Mouse (Mus musculus) kidney, postnatal 0 days (tissue): ENCODE data around the gene Dnajb12. TPM values are rescaled to one million over a fixed set of nuclear protein-coding genes. Genes with fewer than 3 reads are reported as not detected.

Experiments used
- ATAC-seq: fragments of 200-750 bp; cut with Nextera tagmentation; replicated peaks from 2 replicates; pipeline ENCODE4 v1.8.0; 2017; ENCODE audit warnings: low read depth, moderate number of reproducible peaks, moderate TSS enrichment, moderate library complexity; ENCODE audit not compliant: low FRiP score
- DNase-seq: peaks from one replicate; pipeline ENCODE4 v3.0.0-alpha.2; 2016; ENCODE audit warnings: low spot score
- H3K27ac ChIP-seq: fragments of 300-500 bp; sonication (generic); 2 replicates; pipeline ENCODE4 v1.5.1; 2014; ENCODE audit warnings: mild to moderate bottlenecking
- H3K27me3 ChIP-seq: fragments of 300-500 bp; sonication (generic); 2 replicates; pipeline ENCODE4 v1.6.1; 2014; ENCODE audit warnings: low read length, mixed read lengths; ENCODE audit not compliant: insufficient read depth
- H3K36me3 ChIP-seq: fragments of 300-500 bp; sonication (generic); 2 replicates; pipeline ENCODE4 v1.6.1; 2014; ENCODE audit warnings: low read length, mixed read lengths; ENCODE audit not compliant: insufficient read depth
- H3K4me1 ChIP-seq: fragments of 300-500 bp; sonication (generic); replicated peaks from 2 replicates; pipeline ENCODE4 v1.6.1; 2014; ENCODE audit warnings: antibody characterized with exemption, low read length, mixed read lengths; ENCODE audit not compliant: insufficient read depth
- H3K4me2 ChIP-seq: fragments of 300-500 bp; sonication (generic); 2 replicates; pipeline ENCODE4 v1.6.1; 2014; ENCODE audit warnings: mild to moderate bottlenecking, low read length, moderate library complexity, mixed read lengths
- H3K4me3 ChIP-seq: fragments of 300-500 bp; sonication (generic); replicated peaks from 2 replicates; pipeline ENCODE4 v1.5.1; 2014; ENCODE audit warnings: low read depth, low read length
- H3K9ac ChIP-seq: fragments of 300-500 bp; sonication (generic); 2 replicates; pipeline ENCODE4 v1.6.1; 2014; ENCODE audit warnings: low read depth, low read length
- H3K9me3 ChIP-seq: fragments of 300-500 bp; sonication (generic); replicated peaks from 2 replicates; pipeline ENCODE4 v1.6.1; 2016; ENCODE audit warnings: low read length, inconsistent platforms, mixed read lengths
- CTCF ChIP-seq: IDR thresholded peaks from 2 replicates; pipeline ENCODE4 v1.5.1; 2016; ENCODE audit warnings: antibody characterized with exemption, low read depth, mild to moderate bottlenecking, moderate library complexity
- WGBS: fragments of 180-500 bp; shearing (Covaris S2); extraction: QIAGEN DNeasy Blood & Tissue Kit; methylation state at CpG from one replicate; pipeline ENCODE4 v1.1.7; 2014; 5-methylcytosine and 5-hydroxymethylcytosine counted together
- polyA plus RNA-seq: library from polyadenylated mRNA; unstranded; fragments of >200 nt; fragmentation: Nextera tagmentation; extraction: Ambion mirVana; gene quantifications from 2 replicates; pipeline ENCODE4 v1.2.1, GENCODE M21; 2015

Dnajb12 gene
- polyA plus RNA-seq, 1 experiment from 2014 or later, result 27.9 TPM

DNA sequence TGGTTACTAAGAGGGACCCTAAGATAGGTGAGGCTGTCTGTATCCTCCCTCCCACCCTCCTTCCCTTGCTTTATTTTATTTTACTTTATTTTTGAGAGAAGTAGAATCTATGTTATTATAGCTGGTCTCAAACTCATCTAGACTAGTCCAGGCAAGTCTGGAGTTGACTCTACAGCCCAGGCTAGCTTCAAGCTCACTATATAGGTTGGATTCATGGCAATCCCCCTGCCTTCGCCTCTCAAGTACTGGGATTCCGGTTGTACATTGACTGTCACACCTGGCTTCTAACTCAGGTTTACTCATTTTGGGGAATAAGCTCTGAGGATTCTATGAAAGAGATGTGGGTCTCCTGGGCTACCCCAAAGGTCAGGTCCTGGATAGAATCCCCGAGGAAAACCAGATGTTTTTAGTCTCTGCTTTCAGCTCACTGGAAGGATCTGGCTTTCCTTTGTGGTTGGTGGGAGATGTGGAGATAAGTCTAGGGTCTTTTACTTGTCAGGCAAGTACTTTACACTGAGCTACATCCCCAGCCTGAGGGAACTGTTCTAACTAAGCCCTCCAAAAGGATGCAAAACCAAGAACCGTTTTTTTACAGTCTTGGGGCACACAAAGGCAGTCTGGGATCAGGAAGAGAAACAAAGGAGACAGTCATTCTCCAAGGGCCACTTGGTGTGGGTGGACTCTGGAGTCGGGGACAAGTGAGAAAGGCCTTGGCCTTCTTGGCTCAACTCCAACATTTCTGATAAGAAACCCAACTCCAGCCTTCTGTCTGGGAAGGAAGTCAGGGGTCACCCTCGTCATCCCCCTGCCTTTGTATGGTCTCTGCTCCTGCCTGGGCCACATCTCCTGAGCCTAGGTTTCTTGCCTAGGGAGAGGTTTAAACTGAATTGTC is 69.3 kb downstream of the Dnajb12 start:
- no peak overlapping the region for H3K4me3 ChIP-seq
- ATAC-seq, result no peak
- DNase-seq, result no peak
- TF ChIP-seq CTCF, result no peak
- peak overlapping the region; percentile 93; the same call in 1 of the 2 replicates for H3K4me2 ChIP-seq
- H3K36me3 ChIP-seq, result peaks cover 4% of the 10 kb centered on the region; the same call in 1 of the 2 replicates
- peaks cover 23% of the 10 kb centered on the region for H3K4me1 ChIP-seq
- H3K9ac ChIP-seq, result no peak overlapping the region
- H3K9me3 ChIP-seq, result no peaks in the 10 kb centered on the region
- H3K27ac ChIP-seq, result 0 out of 2 replicates have a peak overlapping the region, but pooled peaks have one; percentile 93
- H3K27me3 ChIP-seq, result no peaks in the 10 kb centered on the region
- 43% methylated on average over 6 of the region's 6 CpGs for WGBS

Other genes starting within 250 kb of the Dnajb12 start
- 60.9 and 65.8 TPM in 2 replicates for gene Micu1, start 177.1 kb upstream of the Dnajb12 start, polyA plus RNA-seq
- gene Ddit4, start 72.3 kb downstream of the Dnajb12 start, polyA plus RNA-seq, result 23.0 and 24.0 TPM in 2 replicates
- 57.8 and 64.1 TPM in 2 replicates for gene Ascc1, start 123.2 kb downstream of the Dnajb12 start, polyA plus RNA-seq
- gene Anapc16, start 123.6 kb downstream of the Dnajb12 start, polyA plus RNA-seq, result 103 and 106 TPM in 2 replicates
- 22.0 and 24.2 TPM in 2 replicates for gene Spock2, start 226.7 kb downstream of the Dnajb12 start, polyA plus RNA-seq